Mouse (Mus musculus) liver, postnatal 0 days (tissue): ENCODE data around the gene Tpbgl.
A peak's percentile ranks its signal among the peaks of the same experiment; 100 is the strongest.

Experiments used
- CTCF ChIP-seq: sonication (generic); IDR thresholded peaks from 2 replicates; pipeline ENCODE4 v1.5.1; 2016; ENCODE audit warnings: antibody characterized with exemption, low read depth
- EP300 ChIP-seq: IDR thresholded peaks from 2 replicates; pipeline ENCODE4 v1.6.1; 2016; ENCODE audit warnings: antibody characterized with exemption, low read depth, mild to moderate bottlenecking

DNA sequence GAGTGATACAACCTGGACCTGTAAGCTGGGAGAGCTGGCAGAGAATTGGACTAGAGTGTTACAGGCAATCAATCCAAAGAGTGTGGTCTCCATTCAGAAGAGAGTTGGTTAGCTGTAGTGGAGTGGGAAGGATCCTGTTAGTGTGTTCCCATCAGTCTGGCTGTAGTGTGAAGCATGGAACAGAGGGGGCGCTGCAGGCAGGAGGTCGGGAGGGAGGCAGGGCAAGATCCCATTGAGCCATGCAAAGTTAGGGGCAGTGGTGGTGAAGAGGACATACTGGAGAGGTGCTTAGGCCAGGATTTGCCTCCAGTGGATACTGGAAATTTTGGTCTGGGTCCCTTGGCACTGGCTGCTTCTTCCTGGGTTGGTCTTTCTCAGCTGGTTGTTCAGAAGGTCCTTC, 8.6 kb downstream of the Tpbgl start:
- peak; percentile 30 for TF ChIP-seq CTCF
- TF ChIP-seq EP300: no peak
